Mouse (Mus musculus) cerebellum, adult 11 months (tissue): ENCODE data around the gene Ank.

Experiments used
- DNase-seq: peaks from one replicate; pipeline ENCODE4 v3.0.0; 2022

Gene Ank

GRCm38 (mm10) chr15:27539745-27540144 lies 73.3 kb downstream of the Ank start:
- DNase-seq = no peak

GRCm38 (mm10) chr15:27545203-27545602 lies 78.7 kb downstream of the Ank start:
- no peak for DNase-seq

GRCm38 (mm10) chr15:27548110-27548509 lies 81.6 kb downstream of the Ank start:
- DNase-seq = no peak

- no peak for DNase-seq
Measured at GRCm38 (mm10) chr15:27549071-27549470, 82.6 kb downstream of the Ank start.

- no peak for DNase-seq
Measured at GRCm38 (mm10) chr15:27549878-27550277, 83.4 kb downstream of the Ank start.

- DNase-seq = no peak
Measured at GRCm38 (mm10) chr15:27550358-27550992, 84.0 kb downstream of the Ank start.

- no peak for DNase-seq
Measured at GRCm38 (mm10) chr15:27551117-27552114, 84.9 kb downstream of the Ank start.

GRCm38 (mm10) chr15:27552129-27552700 lies 85.7 kb downstream of the Ank start:
- no peak for DNase-seq

GRCm38 (mm10) chr15:27553554-27553953 lies 87.1 kb downstream of the Ank start:
- DNase-seq = no peak

- DNase-seq = no peak
Measured at GRCm38 (mm10) chr15:27558456-27559147, 92.1 kb downstream of the Ank start.

GRCm38 (mm10) chr15:27560315-27560714 lies 93.8 kb downstream of the Ank start:
- no peak for DNase-seq

- no peak for DNase-seq
Measured at GRCm38 (mm10) chr15:27564106-27565100, 97.9 kb downstream of the Ank start.

- DNase-seq = no peak
Measured at GRCm38 (mm10) chr15:27565626-27566185, 99.2 kb downstream of the Ank start.

- no peak for DNase-seq
Measured at GRCm38 (mm10) chr15:27567356-27567755, 100.9 kb downstream of the Ank start.

GRCm38 (mm10) chr15:27568371-27568770 lies 101.9 kb downstream of the Ank start:
- DNase-seq = no peak

- no peak for DNase-seq
Measured at GRCm38 (mm10) chr15:27569924-27570323, 103.4 kb downstream of the Ank start.

- no peak for DNase-seq
Measured at GRCm38 (mm10) chr15:27570385-27570784, 103.9 kb downstream of the Ank start.

GRCm38 (mm10) chr15:27571179-27571578 lies 104.7 kb downstream of the Ank start:
- DNase-seq = no peak

- no peak for DNase-seq
Measured at GRCm38 (mm10) chr15:27574992-27575781, 108.7 kb downstream of the Ank start.

GRCm38 (mm10) chr15:27575932-27576331 lies 109.5 kb downstream of the Ank start:
- DNase-seq = no peak

- DNase-seq = no peak
Measured at GRCm38 (mm10) chr15:27576886-27577285, 110.4 kb downstream of the Ank start.
